Mouse (Mus musculus): ENCODE results near the gene Syt16. TPM values are rescaled to one million over a fixed set of nuclear protein-coding genes. Genes with fewer than 3 reads are reported as not detected.

Syt16 gene
- polyA plus RNA-seq, 1 experiment from 2014 or later, result 81.0 TPM

GRCm38 (mm10) chr12:74109462-74110068 is 112.1 kb downstream of the Syt16 start:
- peak overlapping the region; percentile 66 for H3K27ac ChIP-seq (ENCODE audit: low read length)
- 67% methylated on average over 10 of the region's 10 CpGs for WGBS

GRCm38 (mm10) chr12:74116825-74117224 is 119.4 kb downstream of the Syt16 start:
- Histone ChIP-seq H3K27me3 (replicated peaks; ENCODE audit: control insufficient read depth, insufficient read depth, low read length) (no peaks in the 10 kb centered on the region), H3K9me3 (ENCODE audit: control insufficient read depth, low read length) (no peaks in the 10 kb centered on the region; the same call in 1 of the 2 replicates), H3K36me3 (ENCODE audit: control insufficient read depth, insufficient read depth) (no peaks in the 10 kb centered on the region), H3K4me1 (replicated peaks; ENCODE audit: control insufficient read depth, insufficient read depth, low read length) (no peaks in the 10 kb centered on the region), H3K27ac (ENCODE audit: low read length) (no peak overlapping the region), H3K9ac (replicated peaks; ENCODE audit: low read depth, low read length) (no peak overlapping the region), H3K4me3 (replicated peaks; ENCODE audit: low read length) (no peak overlapping the region), H3K4me2 (ENCODE audit: low read length) (no peak overlapping the region)
- 82% methylated on average over 6 of the region's 6 CpGs for WGBS
- no peak for ATAC-seq

More at GRCm38 (mm10) chr12:74109462-74110068, 112.1 kb downstream of the Syt16 start:
- H3K4me2 ChIP-seq (ENCODE audit: low read length), result no peak overlapping the region
- no peak overlapping the region for H3K4me3 ChIP-seq (replicated peaks; ENCODE audit: low read length)
- H3K4me1 ChIP-seq (replicated peaks; ENCODE audit: control insufficient read depth, insufficient read depth, low read length), result peaks cover 18% of the 10 kb centered on the region
- H3K36me3 ChIP-seq (ENCODE audit: control insufficient read depth, insufficient read depth), result no peaks in the 10 kb centered on the region
- no peaks in the 10 kb centered on the region for H3K9me3 ChIP-seq (ENCODE audit: control insufficient read depth, low read length)
- H3K9ac ChIP-seq (replicated peaks; ENCODE audit: low read depth, low read length), result no peak overlapping the region
- peak; percentile 45; the same call in 1 of the 2 replicates for ATAC-seq
- H3K27me3 ChIP-seq (replicated peaks; ENCODE audit: control insufficient read depth, insufficient read depth, low read length), result no peaks in the 10 kb centered on the region

GRCm38 (mm10) chr12:74125796-74126195 is 128.3 kb downstream of the Syt16 start:
- no peaks in the 10 kb centered on the region for H3K36me3 ChIP-seq (ENCODE audit: control insufficient read depth, insufficient read depth)
- H3K4me2 ChIP-seq (ENCODE audit: low read length), result no peak overlapping the region
- 77% methylated on average over 12 of the region's 12 CpGs for WGBS
- no peaks in the 10 kb centered on the region for H3K27me3 ChIP-seq (replicated peaks; ENCODE audit: control insufficient read depth, insufficient read depth, low read length)
- no peak overlapping the region for H3K9ac ChIP-seq (replicated peaks; ENCODE audit: low read depth, low read length)
- no peak for ATAC-seq
- H3K4me3 ChIP-seq (replicated peaks; ENCODE audit: low read length), result no peak overlapping the region
- H3K4me1 ChIP-seq (replicated peaks; ENCODE audit: control insufficient read depth, insufficient read depth, low read length), result 0 out of 2 replicates have a peak, but pooled peaks cover 2% of the 10 kb centered on the region
- peaks cover 8% of the 10 kb centered on the region for H3K9me3 ChIP-seq (ENCODE audit: control insufficient read depth, low read length)
- no peak overlapping the region for H3K27ac ChIP-seq (ENCODE audit: low read length)

- no peak overlapping the region for H3K4me3 ChIP-seq (replicated peaks; ENCODE audit: low read length)
- H3K9ac ChIP-seq (replicated peaks; ENCODE audit: low read depth, low read length), result no peak overlapping the region
- ATAC-seq, result no peak
- H3K36me3 ChIP-seq (ENCODE audit: control insufficient read depth, insufficient read depth), result no peaks in the 10 kb centered on the region
- no peaks in the 10 kb centered on the region for H3K27me3 ChIP-seq (replicated peaks; ENCODE audit: control insufficient read depth, insufficient read depth, low read length)
- 56% methylated on average over 1 of the region's 1 CpGs for WGBS
- H3K27ac ChIP-seq (ENCODE audit: low read length), result no peak overlapping the region
- peaks cover 8% of the 10 kb centered on the region for H3K9me3 ChIP-seq (ENCODE audit: control insufficient read depth, low read length)
- peaks cover 7% of the 10 kb centered on the region for H3K4me1 ChIP-seq (replicated peaks; ENCODE audit: control insufficient read depth, insufficient read depth, low read length)
- no peak overlapping the region for H3K4me2 ChIP-seq (ENCODE audit: low read length)
Observed at GRCm38 (mm10) chr12:74128229-74128628, 130.8 kb downstream of the Syt16 start.

GRCm38 (mm10) chr12:74131790-74132189 is 134.3 kb downstream of the Syt16 start:
- Histone ChIP-seq H3K36me3 (ENCODE audit: control insufficient read depth, insufficient read depth) (no peaks in the 10 kb centered on the region), H3K9ac (replicated peaks; ENCODE audit: low read depth, low read length) (no peak overlapping the region), H3K4me3 (replicated peaks; ENCODE audit: low read length) (no peak overlapping the region), H3K27me3 (replicated peaks; ENCODE audit: control insufficient read depth, insufficient read depth, low read length) (no peaks in the 10 kb centered on the region), H3K9me3 (ENCODE audit: control insufficient read depth, low read length) (peaks cover 4% of the 10 kb centered on the region; the same call in 1 of the 2 replicates), H3K27ac (ENCODE audit: low read length) (peak overlapping the region; percentile 16; the same call in 1 of the 2 replicates), H3K4me2 (ENCODE audit: low read length) (no peak overlapping the region), H3K4me1 (replicated peaks; ENCODE audit: control insufficient read depth, insufficient read depth, low read length) (peaks cover 7% of the 10 kb centered on the region)
- 1% methylated on average over 2 of the region's 2 CpGs for WGBS
- ATAC-seq, result peak; percentile 62

GRCm38 (mm10) chr12:74142147-74142546 is 144.7 kb downstream of the Syt16 start:
- Histone ChIP-seq H3K27ac (ENCODE audit: low read length) (no peak overlapping the region), H3K4me2 (ENCODE audit: low read length) (no peak overlapping the region), H3K4me3 (replicated peaks; ENCODE audit: low read length) (no peak overlapping the region), H3K4me1 (replicated peaks; ENCODE audit: control insufficient read depth, insufficient read depth, low read length) (no peaks in the 10 kb centered on the region; the same call in 1 of the 2 replicates), H3K9ac (replicated peaks; ENCODE audit: low read depth, low read length) (no peak overlapping the region), H3K27me3 (replicated peaks; ENCODE audit: control insufficient read depth, insufficient read depth, low read length) (no peaks in the 10 kb centered on the region), H3K36me3 (ENCODE audit: control insufficient read depth, insufficient read depth) (no peaks in the 10 kb centered on the region), H3K9me3 (ENCODE audit: control insufficient read depth, low read length) (no peaks in the 10 kb centered on the region)
- peak; percentile 33; the same call in 1 of the 2 replicates for ATAC-seq
- 67% methylated on average over 7 of the region's 7 CpGs for WGBS

- H3K27ac ChIP-seq (ENCODE audit: low read length), result no peak overlapping the region
- no peaks in the 10 kb centered on the region for H3K27me3 ChIP-seq (replicated peaks; ENCODE audit: control insufficient read depth, insufficient read depth, low read length)
- H3K4me3 ChIP-seq (replicated peaks; ENCODE audit: low read length), result no peak overlapping the region
- no peaks in the 10 kb centered on the region for H3K9me3 ChIP-seq (ENCODE audit: control insufficient read depth, low read length)
- 59% methylated on average over 5 of the region's 5 CpGs for WGBS
- no peaks in the 10 kb centered on the region; the same call in 1 of the 2 replicates for H3K4me1 ChIP-seq (replicated peaks; ENCODE audit: control insufficient read depth, insufficient read depth, low read length)
- no peaks in the 10 kb centered on the region for H3K36me3 ChIP-seq (ENCODE audit: control insufficient read depth, insufficient read depth)
- no peak overlapping the region for H3K9ac ChIP-seq (replicated peaks; ENCODE audit: low read depth, low read length)
- H3K4me2 ChIP-seq (ENCODE audit: low read length), result no peak overlapping the region
- no peak for ATAC-seq
Observed at GRCm38 (mm10) chr12:74144385-74144784, 146.9 kb downstream of the Syt16 start.

GRCm38 (mm10) chr12:74160791-74161190 is 163.3 kb downstream of the Syt16 start:
- WGBS, result 54% methylated on average over 3 of the region's 3 CpGs
- ATAC-seq, result no peak
- no peaks in the 10 kb centered on the region for H3K36me3 ChIP-seq (ENCODE audit: control insufficient read depth, insufficient read depth)

GRCm38 (mm10) chr12:74163080-74163479 is 165.6 kb downstream of the Syt16 start:
- no peaks in the 10 kb centered on the region for H3K9me3 ChIP-seq (ENCODE audit: control insufficient read depth, low read length)
- H3K4me1 ChIP-seq (replicated peaks; ENCODE audit: control insufficient read depth, insufficient read depth, low read length), result 0 out of 2 replicates have a peak, but pooled peaks cover 3% of the 10 kb centered on the region
- H3K36me3 ChIP-seq (ENCODE audit: control insufficient read depth, insufficient read depth), result no peaks in the 10 kb centered on the region
- 63% methylated on average over 2 of the region's 2 CpGs for WGBS
- H3K27ac ChIP-seq (ENCODE audit: low read length), result no peak overlapping the region
- H3K9ac ChIP-seq (replicated peaks; ENCODE audit: low read depth, low read length), result no peak overlapping the region
- no peak overlapping the region for H3K4me2 ChIP-seq (ENCODE audit: low read length)
- H3K27me3 ChIP-seq (replicated peaks; ENCODE audit: control insufficient read depth, insufficient read depth, low read length), result no peaks in the 10 kb centered on the region
- peak; percentile 71 for ATAC-seq
- H3K4me3 ChIP-seq (replicated peaks; ENCODE audit: low read length), result no peak overlapping the region

More at GRCm38 (mm10) chr12:74160791-74161190, 163.3 kb downstream of the Syt16 start:
- Histone ChIP-seq H3K27me3 (replicated peaks; ENCODE audit: control insufficient read depth, insufficient read depth, low read length) (no peaks in the 10 kb centered on the region), H3K27ac (ENCODE audit: low read length) (no peak overlapping the region), H3K9me3 (ENCODE audit: control insufficient read depth, low read length) (no peaks in the 10 kb centered on the region), H3K9ac (replicated peaks; ENCODE audit: low read depth, low read length) (no peak overlapping the region), H3K4me3 (replicated peaks; ENCODE audit: low read length) (no peak overlapping the region), H3K4me1 (replicated peaks; ENCODE audit: control insufficient read depth, insufficient read depth, low read length) (0 out of 2 replicates have a peak, but pooled peaks cover 3% of the 10 kb centered on the region), H3K4me2 (ENCODE audit: low read length) (no peak overlapping the region)

Measured in forebrain, embryonic 16.5 days (tissue).